Mouse (Mus musculus): ENCODE measurements around the gene Neurod2.

Neurod2 gene

GRCm38 (mm10) chr11:98332186-98332585, 2.7 kb upstream of the Neurod2 start:
- DNase-seq (ENCODE audit: low spot score in 2 of 2) = no peak

DNA sequence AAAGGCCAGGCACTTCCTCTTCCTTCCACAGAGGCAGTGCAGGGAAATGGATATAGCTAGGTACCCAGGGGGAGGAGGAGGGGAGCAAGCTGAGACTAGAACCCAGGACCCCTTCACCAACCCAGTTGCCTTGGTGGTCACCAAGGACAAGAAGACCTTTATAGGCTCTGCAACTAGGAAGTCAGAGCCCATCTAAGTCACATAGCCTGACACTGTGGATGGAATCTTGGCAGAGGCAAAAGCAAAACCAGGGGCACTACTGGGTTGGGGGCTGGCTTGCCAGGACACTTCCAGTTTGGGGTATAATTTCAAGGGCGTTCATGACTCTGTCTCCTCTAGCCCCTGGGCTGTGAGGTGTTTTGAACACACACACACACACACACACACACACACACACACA, 2.0 kb upstream of the Neurod2 start:
- DNase-seq (ENCODE audit: low spot score in 2 of 2) = no peak

- no peak for DNase-seq (ENCODE audit: low spot score in 2 of 2)
Observed at GRCm38 (mm10) chr11:98330745-98331204, 1.3 kb upstream of the Neurod2 start.

- no peak for DNase-seq (ENCODE audit: low spot score in 2 of 2)
Observed at GRCm38 (mm10) chr11:98329960-98330744, 704 bp upstream of the Neurod2 start.

DNA sequence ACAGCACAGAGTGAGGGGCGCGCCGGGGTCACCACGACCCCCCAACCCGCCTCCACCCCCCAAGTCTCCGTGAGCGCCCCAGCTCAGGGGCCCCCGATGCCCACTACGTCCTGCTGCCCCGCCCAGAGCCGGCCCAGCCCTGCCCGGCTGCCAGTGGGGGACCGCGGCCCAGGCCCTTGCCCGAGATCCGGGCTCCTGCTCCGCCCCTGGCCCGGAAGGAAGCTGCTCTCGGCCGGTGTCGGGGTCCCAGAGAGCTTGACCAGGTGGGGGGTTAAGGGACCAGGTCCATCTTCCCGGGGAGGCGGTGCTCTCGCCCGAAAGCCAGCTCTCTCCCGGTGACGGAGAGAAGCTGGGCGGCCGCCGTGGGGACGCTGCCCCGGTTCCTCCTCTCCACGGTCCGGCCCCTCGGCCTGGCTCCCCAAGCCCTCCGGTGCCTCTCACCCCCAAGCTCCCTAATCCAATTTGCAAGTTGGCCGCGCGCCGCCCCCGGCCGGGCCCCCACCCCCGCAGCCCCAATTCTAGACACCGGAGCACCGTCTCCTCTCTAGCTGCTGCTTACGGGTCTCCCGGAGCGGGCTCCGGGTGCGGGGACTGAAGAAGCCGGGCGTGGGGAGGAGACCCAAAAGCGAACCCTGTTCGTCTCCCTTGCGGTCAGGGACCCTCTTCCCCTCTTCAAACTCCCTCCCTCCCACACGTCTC, 928 bp downstream of the Neurod2 start:
- no peak for DNase-seq (ENCODE audit: low spot score in 2 of 2)

GRCm38 (mm10) chr11:98328031-98328370, 1.4 kb downstream of the Neurod2 start:
- no peak for DNase-seq (ENCODE audit: low spot score in 2 of 2)

GRCm38 (mm10) chr11:98327136-98328030, 2.1 kb downstream of the Neurod2 start:
- no peak for DNase-seq (ENCODE audit: low spot score in 2 of 2)

GRCm38 (mm10) chr11:98326741-98327135, 2.7 kb downstream of the Neurod2 start:
- no peak for DNase-seq (ENCODE audit: low spot score in 2 of 2)

DNA sequence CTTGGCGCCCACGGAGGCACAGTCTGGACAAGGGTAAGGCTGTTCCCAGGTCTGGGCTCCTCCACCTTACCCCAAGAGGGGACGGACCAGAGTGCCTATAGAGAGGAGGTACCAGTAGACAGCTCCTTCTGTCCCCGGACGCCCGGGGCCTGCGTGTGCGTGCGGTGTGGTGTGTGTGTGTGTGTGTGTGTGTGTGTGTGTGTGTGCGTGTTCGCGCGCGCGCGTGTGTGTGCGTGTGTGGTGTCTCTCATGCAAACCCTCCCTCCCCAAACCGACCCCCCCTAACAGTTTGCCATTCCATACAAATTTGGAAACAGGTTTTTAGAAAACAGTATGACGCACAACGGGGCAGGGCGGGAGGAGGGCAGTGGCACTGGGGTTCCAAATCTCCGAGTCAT, 3.6 kb downstream of the Neurod2 start:
- no peak for DNase-seq (ENCODE audit: low spot score in 2 of 2)

DNA sequence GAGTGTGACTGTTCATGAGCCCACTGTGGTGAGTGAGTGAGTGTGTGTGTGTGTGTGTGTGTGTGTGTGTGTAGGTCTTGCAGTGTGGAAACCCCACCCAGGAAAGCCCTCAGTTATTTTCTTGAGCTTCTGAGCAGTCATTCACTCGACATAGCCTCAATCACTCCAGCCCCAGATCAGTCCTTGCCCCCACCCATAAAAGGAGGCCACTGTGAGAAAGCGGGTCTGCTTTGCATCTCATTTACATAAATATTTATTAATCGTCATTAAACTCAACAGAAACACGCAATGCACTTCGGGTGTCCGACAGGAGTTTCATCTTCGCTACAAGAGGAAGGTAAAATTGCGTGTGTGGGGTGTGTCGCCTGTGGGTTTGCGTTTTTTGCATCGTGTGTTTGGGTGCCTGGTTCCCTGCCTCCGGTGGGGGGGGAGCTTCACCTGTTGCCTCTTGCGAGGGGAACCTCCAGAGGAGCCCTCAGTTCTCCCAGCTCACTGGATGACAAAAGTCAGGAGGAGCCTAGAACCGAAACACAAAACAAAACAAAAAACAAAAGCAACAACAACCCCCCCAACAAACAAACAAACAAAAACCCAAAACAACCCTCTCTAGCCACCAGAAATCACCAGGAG, 4.1 kb downstream of the Neurod2 start:
- DNase-seq (ENCODE audit: low spot score in 2 of 2) = no peak

GRCm38 (mm10) chr11:98323933-98324332, 5.5 kb downstream of the Neurod2 start:
- DNase-seq (ENCODE audit: low spot score in 2 of 2) = no peak

DNA sequence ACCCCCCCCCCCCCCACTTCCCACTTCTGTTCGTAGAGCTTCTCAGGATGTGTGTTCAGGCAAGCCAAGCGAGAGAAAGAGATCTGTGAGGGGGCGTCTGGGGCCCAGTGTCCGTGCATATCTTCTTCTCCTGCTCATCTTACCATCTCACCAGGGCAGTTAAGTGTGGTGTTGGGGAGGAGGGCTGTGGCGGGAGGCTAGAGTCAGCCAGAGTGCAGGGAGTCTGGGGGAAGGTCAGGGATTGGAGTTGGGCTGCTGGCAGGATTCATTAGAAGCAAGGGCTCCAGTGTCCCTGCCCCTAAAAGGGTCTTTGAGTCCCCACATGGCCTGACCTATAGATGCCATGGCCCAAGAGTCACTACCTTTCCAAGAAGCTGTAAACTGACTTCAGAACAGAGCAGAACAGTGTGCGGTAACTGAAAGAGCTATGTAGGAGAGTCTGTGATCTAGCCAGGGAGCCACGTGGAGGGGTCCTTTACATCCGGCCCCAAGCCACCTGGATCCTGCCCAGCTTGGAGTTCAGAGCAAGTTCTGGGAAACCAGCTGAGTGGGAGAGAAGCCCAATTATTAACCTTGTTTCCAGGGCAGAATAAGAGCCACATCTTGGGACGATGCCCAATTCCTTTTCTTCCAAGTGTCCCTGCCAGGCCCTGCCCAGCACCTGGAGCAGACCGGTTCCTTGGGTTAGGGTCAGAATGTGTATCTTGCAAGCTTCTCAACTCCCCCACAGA, 6.1 kb downstream of the Neurod2 start:
- DNase-seq (ENCODE audit: low spot score in 2 of 2) = no peak

DNA sequence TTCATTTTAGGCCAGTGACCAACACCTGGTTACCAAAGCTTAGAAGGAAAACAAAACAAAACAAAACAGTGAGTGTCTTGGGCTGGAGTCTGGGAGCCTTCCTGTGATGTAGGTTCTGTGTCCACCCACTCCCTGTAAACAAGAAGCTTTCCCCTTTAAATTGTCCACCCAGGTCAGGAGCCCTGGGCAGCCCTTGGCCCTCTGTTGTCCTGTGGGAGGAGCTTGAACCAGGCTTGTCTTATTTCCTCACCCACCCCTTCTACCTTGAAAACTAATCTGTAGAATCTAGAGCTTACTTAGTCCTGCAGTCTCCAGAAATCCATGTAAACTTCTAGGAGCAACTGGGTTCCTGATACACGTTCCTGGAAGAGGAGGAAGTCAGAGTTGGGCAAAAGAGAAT, 7.3 kb downstream of the Neurod2 start:
- no peak for DNase-seq (ENCODE audit: low spot score in 2 of 2)

DNA sequence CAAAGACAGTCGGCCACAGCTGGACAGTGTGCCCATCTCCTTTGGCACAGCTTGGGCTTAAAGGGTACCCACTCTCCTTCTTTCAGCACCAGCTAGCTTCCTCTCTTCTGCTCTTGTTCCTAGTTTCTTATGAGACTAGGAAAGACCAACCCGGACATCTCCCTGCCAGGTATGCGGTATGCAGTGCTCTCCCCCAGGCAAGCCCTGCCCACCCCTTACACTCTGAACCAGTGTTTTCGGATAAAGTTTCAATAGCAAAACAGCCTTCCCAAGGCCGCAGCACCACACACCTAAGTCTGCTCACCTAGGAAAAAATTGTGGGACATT, 7.8 kb downstream of the Neurod2 start:
- DNase-seq (ENCODE audit: low spot score in 2 of 2) = no peak

DNA sequence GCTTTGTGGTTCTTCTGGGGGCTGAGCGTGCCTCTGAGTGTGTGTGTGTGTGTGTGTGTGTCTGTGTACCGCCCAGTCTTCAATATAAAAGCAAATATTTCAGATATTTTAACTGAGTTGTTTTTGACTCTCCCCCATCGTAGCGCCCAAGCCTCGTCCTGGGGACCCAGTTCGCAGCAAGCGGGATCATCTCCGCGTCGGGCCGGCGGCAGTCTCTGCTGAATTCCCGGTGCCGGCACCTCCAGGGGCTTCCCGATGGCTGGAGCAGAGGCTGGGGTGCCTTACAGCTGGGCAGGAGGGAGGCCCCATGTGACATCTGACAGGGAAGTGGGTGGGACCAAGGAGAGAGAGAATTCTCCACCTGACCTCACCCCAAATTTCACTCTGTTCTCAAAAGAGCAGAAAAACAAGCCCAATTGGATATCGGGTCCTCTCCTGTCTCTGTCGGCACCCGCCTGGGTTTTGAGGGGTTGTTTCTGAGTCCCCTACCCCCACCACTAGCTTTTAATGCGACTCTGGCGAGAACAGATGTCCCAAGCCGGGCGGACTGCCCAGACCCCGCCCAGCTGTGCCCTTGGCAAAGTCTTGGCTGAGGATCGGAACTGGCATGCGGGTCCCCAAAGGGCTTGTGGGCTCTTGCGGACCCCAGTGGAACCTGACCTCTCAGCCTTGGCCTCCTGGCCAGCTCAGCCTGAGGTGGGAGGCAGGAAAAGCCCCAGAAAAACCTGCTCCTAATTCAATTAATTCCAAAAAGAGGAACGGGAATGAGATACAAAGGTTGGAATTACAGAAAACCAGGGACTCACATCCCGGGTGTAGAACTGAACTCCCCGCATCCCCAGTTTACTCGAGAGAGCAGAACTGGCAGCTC, 8.4 kb downstream of the Neurod2 start:
- DNase-seq (ENCODE audit: low spot score in 2 of 2) = no peak

DNA sequence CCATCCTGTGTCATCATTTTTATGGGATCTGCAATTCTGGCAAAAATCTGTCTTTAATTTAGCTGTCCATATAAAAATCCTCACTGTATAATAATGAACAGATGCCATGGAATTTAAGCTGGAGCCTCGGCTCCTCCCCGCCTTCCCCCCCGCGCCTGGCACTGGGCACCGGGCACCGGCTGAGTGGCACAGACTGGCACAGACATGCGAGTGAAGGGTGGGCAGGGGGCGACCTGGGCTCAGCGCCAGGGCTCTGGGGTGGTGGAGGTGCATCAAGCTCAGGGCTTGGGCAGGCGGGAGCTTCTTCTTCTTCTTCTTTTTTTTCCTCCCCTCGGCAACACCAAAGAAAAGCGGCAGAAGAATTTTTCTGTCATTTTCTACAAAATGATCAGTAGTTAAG, 9.1 kb downstream of the Neurod2 start:
- DNase-seq (ENCODE audit: low spot score in 2 of 2) = no peak

GRCm38 (mm10) chr11:98319944-98320343, 9.5 kb downstream of the Neurod2 start:
- no peak for DNase-seq (ENCODE audit: low spot score in 2 of 2)

DNA sequence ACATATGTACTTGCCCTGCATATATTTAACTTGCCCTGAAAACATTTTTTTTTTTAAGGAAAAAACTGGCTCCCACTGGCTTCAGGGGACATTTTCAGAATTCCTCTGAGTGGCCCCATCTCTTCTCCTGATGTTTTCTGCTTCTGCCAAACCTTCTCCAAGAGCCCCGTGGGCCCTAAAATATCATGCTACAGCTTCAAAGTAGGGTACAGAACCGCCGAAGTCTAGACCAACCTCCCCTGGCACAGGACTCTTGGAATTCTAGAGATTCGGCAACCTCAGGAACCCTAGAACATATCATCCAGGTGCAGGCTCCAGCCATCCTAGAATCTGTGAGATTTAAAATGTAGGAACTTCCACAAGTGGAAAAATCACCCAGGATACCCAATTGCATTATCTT, 9.9 kb downstream of the Neurod2 start:
- DNase-seq (ENCODE audit: low spot score in 2 of 2) = no peak

GRCm38 (mm10) chr11:98319120-98319519, 10.3 kb downstream of the Neurod2 start:
- DNase-seq (ENCODE audit: low spot score in 2 of 2) = no peak

DNA sequence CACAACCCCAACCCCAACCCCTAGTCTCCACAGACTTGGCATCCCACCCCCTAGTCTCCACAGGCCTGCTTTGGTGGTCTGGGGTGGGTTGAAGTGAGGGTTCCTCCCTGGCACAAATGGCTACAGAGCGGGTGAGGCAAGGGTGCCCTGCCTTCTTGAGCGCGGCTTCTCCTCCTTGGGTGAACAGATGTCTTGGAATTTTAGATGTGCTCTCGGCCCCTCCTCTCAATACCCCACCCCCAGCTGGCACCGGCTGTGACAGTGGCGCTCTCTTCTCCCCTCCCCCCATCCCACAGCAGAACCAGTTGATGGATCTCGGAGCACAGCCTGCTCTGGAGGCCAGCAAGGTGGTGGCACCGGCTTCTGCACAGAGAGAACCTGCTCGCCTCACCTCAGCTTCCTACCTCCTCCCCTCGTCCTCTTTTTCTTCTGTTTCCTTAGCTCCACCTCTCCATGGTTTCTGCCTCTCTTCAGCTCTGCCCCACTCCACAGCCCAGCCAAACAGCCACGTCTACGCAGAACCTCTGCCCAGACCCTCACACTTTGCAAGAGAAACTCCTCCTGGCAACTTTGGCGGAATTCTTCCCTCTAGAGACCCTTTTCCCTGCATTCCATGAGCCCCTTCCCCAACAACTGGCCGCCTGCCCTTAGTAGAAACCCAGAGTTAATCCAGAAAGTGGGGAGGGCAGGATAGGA, 10.9 kb downstream of the Neurod2 start:
- DNase-seq (ENCODE audit: low spot score in 2 of 2) = no peak
